Mouse (Mus musculus) kidney, adult 8-10 months (tissue): ENCODE data around the gene Ccdc66.

ENCODE experiments used
- DNase-seq, 2 experiments: peaks; one replicate each; pipeline ENCODE4 v3.0.0; 2022

Gene Ccdc66

GRCm38 (mm10) chr14:27507894-27508643 is at the start of gene Ccdc66:
Gene Ccdc66 (minus strand): TSS chr14:27508460.
- DNase-seq, result peak; percentile 98 to 100

DNA sequence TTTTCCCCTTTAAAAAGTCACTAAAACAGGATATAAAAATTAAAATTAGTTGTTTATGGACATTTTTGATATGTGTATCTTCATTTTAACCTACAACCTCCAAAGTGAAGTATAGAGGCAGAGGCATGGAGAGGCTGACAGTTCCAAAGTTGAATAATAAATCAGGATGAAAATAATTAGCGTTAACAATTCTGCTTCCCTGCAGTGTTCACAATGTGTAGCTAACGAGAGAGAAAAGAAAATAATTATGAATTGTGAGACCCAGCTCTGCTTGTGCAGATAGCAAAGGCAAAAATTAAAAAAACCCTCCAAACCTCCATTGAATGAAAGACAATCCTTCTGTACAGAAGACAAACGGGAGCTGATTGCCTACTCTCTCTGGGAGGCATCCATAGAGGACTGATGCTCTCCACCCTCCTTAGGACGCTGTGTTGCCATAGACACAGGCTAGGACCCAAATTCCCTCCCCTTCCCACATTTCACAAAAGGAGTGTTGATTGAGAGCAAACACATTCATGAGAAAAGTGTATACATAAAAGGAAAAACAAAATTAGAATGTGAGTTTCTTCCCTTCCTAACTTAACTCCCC is 35.7 kb upstream of the Ccdc66 start:
- DNase-seq, result no peak

DNA sequence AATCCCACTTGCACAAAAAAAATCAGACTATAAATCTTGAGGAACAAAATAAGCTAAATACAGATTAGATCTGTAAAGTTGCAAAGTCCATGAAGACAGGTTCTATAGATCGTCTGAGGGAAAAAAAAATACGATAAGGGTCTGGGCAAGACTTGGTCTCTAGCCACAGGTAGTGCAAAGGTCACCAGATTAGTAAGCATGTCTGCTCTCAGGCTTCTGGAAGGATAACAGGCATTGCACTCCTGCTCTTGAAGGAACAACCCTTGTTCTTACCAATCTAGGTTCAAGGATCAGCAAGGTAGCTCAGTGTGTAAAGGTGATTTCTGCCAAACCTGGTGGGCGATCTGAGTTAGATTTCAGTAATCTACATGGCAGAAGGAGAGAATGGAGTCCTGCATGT is 28.2 kb upstream of the Ccdc66 start:
- DNase-seq, result no peak

DNA sequence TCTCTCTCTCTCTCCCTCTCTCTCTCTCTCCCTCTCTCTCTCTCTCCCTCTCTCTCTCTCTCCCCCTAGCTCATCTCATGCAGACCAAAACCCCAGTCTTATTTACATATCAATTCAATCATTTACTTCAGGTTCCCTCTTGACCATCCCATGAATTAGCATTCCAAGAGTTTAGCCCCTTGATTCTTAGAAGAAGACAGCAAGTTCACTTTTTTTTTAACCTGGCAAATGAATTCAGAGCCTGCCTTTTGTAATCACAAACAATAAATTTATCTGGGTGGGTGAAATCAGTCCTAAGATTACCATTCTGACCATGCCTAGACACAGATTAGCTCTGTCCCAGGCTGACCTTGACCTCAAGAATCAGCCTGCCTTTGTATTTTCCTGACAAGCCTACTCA is 16.3 kb upstream of the Ccdc66 start:
- no peak for DNase-seq

GRCm38 (mm10) chr14:27508644-27509301 is 513 bp upstream of the Ccdc66 start:
- no peak for DNase-seq

- DNase-seq, result no peak
Measured at GRCm38 (mm10) chr14:27501096-27501495, 7.2 kb downstream of the Ccdc66 start.

- DNase-seq, result no peak
Measured at GRCm38 (mm10) chr14:27493516-27493915, 14.7 kb downstream of the Ccdc66 start.

DNA sequence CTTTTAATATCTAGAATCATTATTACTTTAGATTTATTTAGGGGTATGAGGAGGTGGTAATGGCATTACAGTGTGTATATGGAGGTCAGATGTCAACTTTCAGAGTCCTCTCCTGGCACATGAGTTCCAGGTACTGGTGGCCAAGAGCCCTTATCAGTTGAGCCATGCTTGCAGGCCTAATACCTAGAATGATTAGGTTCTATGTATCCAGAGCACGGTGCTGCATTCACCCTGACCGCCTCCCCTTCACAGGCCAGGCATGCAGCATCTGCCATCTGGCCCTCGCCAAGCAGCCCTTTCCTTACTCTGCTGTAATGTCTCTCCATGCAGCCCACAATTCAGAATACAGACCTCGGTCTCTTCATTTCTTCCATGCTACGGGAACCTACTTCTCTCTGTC is 16.9 kb downstream of the Ccdc66 start:
- DNase-seq, result no peak

DNA sequence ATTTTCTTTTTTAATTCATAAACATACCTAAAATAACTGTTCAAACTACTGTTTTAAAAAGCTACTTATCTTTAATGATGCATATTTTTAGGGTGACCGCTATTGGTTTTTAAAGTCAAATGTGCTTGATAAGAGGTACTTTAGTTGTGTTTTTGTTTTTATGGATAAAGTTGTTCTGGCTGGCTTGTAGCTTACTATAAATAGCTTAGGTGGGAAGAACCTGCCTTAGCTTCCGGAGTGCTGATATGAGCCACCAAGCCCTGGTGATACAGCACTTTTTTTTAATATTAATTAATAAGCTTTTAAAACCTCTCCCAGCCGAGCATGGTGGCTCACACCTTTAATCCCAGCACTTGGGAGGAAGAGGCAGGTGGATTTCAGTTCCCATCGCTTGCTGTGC is 61.3 kb downstream of the Ccdc66 start:
- no peak for DNase-seq

DNA sequence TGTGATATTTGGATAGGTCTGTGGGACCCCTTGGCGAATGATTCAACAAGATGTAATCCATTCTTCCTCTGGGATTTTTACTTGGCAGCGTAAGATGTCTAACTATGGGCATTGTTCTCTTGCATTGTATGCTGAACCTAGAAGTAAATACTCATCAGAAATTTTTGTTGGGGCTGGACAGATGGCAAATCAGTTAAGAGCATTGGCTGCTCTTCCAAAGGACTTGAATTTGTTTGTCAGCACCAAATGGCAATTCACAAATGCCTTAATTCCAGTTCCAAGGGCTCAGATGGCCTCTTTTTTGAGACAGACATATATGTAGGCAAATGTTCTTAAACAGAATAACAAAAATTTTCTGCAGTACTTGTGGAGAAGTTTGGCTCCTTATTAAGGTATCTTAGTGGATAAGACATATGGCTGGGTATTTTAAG is 63.4 kb downstream of the Ccdc66 start:
- no peak for DNase-seq

DNA sequence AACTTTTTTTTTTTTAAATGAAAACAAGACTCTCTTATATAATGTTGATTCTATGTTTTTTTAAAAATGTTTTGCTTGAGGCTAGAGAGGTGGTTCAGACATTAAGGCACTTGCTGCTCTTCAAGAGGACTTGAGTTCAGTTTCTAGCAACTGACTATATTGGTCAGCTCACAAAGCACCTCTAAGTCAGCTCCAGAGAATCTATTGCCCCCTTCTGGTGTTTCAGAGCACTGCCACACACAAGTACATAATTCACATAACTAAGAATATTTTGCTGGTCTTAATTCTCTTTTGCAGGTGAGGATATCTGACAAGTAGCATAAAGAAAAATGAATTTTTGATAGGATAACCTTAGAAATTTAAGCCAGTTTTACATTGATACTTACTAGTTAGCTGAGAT is 67.3 kb downstream of the Ccdc66 start:
- peak in 1 of 2 experiments; percentile 28 for DNase-seq

- peak; percentile 32 to 50 for DNase-seq
Measured at GRCm38 (mm10) chr14:27436826-27437225, 71.4 kb downstream of the Ccdc66 start.

- no peak for DNase-seq
Measured at GRCm38 (mm10) chr14:27436116-27436515, 72.1 kb downstream of the Ccdc66 start.

- no peak for DNase-seq
Measured at GRCm38 (mm10) chr14:27432064-27432463, 76.2 kb downstream of the Ccdc66 start.
